Mouse (Mus musculus) intestine, postnatal 0 days (tissue): ENCODE measurements around the gene Pcnx2. TPM values are rescaled to one million over a fixed set of nuclear protein-coding genes. Genes with fewer than 3 reads are reported as not detected.
A peak's percentile ranks its signal among the peaks of the same experiment; 100 is the strongest.

Source experiments
- ATAC-seq: fragments of 200-750 bp; cut with Nextera tagmentation; 2 replicates; pipeline ENCODE4 v1.8.0; 2017; ENCODE audit warnings: mild to moderate bottlenecking, moderate TSS enrichment, moderate library complexity
- H3K27ac ChIP-seq: fragments of 300-500 bp; sonication (generic); 2 replicates; pipeline ENCODE4 v1.5.1; 2014; ENCODE audit warnings: mild to moderate bottlenecking, low read depth, low read length, moderate library complexity
- H3K27me3 ChIP-seq: fragments of 300-500 bp; sonication (generic); replicated peaks from 2 replicates; pipeline ENCODE4 v1.6.1; 2014; ENCODE audit warnings: low read length, mixed read lengths; ENCODE audit not compliant: control insufficient read depth, insufficient read depth
- H3K36me3 ChIP-seq: fragments of 300-500 bp; sonication (generic); 2 replicates; pipeline ENCODE4 v1.6.1; 2014; ENCODE audit warnings: mild to moderate bottlenecking, moderate library complexity; ENCODE audit not compliant: control insufficient read depth, insufficient read depth
- H3K4me1 ChIP-seq: fragments of 300-500 bp; sonication (generic); replicated peaks from 2 replicates; pipeline ENCODE4 v1.6.1; 2014; ENCODE audit warnings: antibody characterized with exemption, low read length, mixed read lengths; ENCODE audit not compliant: control insufficient read depth, insufficient read depth
- H3K4me2 ChIP-seq: fragments of 300-500 bp; sonication (generic); replicated peaks from 2 replicates; pipeline ENCODE4 v1.6.1; 2014; ENCODE audit warnings: low read depth, mild to moderate bottlenecking, moderate library complexity
- H3K4me3 ChIP-seq: fragments of 300-500 bp; sonication (generic); 2 replicates; pipeline ENCODE4 v1.5.1; 2014; ENCODE audit warnings: low read depth, low read length
- H3K9ac ChIP-seq: fragments of 300-500 bp; sonication (generic); 2 replicates; pipeline ENCODE4 v1.6.1; 2014; ENCODE audit warnings: mild to moderate bottlenecking, low read depth, low read length
- H3K9me3 ChIP-seq: fragments of 300-500 bp; sonication (generic); 2 replicates; pipeline ENCODE4 v1.6.1; 2016; ENCODE audit warnings: mixed run types; ENCODE audit not compliant: control insufficient read depth
- CTCF ChIP-seq: sonication (generic); IDR thresholded peaks from 2 replicates; pipeline ENCODE4 v1.5.1; 2016; ENCODE audit warnings: low read depth, mild to moderate bottlenecking, control low read depth, antibody characterized with exemption, moderate library complexity
- WGBS: fragments of 180-500 bp; shearing (Covaris S2); extraction: QIAGEN DNeasy Blood & Tissue Kit; methylation state at CpG from one replicate; pipeline ENCODE4 v1.1.7; 2014; 5-methylcytosine and 5-hydroxymethylcytosine counted together
- polyA plus RNA-seq: library from polyadenylated mRNA; unstranded; fragments of >200 nt; fragmentation: Nextera tagmentation; extraction: Ambion mirVana; gene quantifications from 2 replicates; pipeline ENCODE4 v1.2.1, GENCODE M21; 2015

The Pcnx2 gene
- polyA plus RNA-seq, 1 experiment from 2014 or later = 0.29 TPM

DNA sequence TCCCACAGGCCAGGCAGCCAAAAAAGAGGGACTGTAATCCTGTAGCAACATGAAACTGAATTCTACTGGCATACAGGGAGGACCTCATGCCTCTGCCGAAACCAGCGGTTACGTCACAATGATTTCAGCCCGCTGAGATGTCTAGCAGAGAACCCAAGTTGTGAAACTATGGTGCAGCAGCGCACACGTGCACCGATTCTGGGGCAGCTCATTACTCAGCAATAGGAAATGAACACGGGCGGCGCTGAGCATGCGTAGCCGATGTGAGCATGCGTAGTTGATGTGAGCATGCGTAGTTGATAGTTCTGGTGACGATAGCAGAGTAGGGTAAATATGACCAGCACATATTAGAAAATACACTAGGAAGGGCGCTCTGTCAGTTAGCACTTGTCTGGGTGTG, 52.8 kb downstream of the Pcnx2 start:
- no peak for ATAC-seq
- Histone ChIP-seq H3K9ac (no peak overlapping the region), H3K4me1 (no peaks in the 10 kb centered on the region), H3K27ac (no peak overlapping the region), H3K36me3 (no peaks in the 10 kb centered on the region), H3K27me3 (no peaks in the 10 kb centered on the region), H3K4me3 (no peak overlapping the region), H3K9me3 (no peaks in the 10 kb centered on the region), H3K4me2 (no peak overlapping the region)
- WGBS = 93% methylated on average over 16 of the region's 16 CpGs
- no peak for TF ChIP-seq CTCF

DNA sequence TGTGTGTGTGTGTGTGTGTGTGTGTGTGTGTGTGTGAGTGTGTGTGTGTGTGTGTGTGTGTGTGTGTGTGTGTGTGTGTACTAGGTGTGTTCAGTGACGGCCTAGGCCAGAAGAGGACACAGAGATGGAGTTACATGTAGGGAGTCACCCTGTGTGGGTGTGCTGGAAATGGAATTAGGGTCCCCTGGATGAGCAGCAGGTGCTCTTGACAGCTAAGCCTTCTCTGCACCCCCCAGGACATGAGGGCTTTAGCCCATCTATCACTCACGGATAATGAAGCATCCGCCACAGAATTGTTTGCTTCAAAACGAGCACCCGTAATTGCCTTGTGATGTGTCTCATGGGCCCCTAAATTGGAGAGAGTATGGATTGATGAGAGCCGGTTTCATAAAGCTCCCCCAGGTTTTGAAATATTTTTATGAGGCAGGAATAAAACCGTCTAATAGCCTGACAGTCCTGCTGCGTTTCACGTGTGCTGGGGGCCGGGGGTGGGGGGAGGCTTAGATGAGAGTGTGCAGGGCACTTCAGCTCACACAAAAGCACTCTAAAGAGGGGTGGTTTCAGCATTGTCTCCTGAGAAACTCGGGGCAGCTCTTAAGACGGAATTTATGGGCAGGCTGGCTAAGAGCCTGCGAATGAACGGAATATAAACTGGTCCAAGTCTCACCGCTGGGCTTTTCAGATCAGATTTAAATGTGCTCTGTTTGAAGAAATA, 54.8 kb downstream of the Pcnx2 start:
- Histone ChIP-seq H3K4me2 (no peak overlapping the region), H3K27me3 (no peaks in the 10 kb centered on the region), H3K4me3 (no peak overlapping the region), H3K27ac (no peak overlapping the region), H3K36me3 (no peaks in the 10 kb centered on the region), H3K9me3 (no peaks in the 10 kb centered on the region), H3K4me1 (no peaks in the 10 kb centered on the region), H3K9ac (no peak overlapping the region)
- no peak for TF ChIP-seq CTCF
- WGBS = 63% methylated on average over 15 of the region's 15 CpGs
- ATAC-seq = no peak

GRCm38 (mm10) chr8:125842158-125842557, 56.0 kb downstream of the Pcnx2 start:
- Histone ChIP-seq H3K27ac (no peak overlapping the region), H3K4me1 (no peaks in the 10 kb centered on the region), H3K27me3 (no peaks in the 10 kb centered on the region), H3K36me3 (no peaks in the 10 kb centered on the region), H3K9me3 (no peaks in the 10 kb centered on the region), H3K9ac (no peak overlapping the region), H3K4me3 (no peak overlapping the region), H3K4me2 (no peak overlapping the region)
- 35% methylated on average over 7 of the region's 7 CpGs for whole genome bisulfite sequencing
- no peak; the same call in 1 of the 2 replicates for ATAC-seq
- TF ChIP-seq CTCF = no peak

DNA sequence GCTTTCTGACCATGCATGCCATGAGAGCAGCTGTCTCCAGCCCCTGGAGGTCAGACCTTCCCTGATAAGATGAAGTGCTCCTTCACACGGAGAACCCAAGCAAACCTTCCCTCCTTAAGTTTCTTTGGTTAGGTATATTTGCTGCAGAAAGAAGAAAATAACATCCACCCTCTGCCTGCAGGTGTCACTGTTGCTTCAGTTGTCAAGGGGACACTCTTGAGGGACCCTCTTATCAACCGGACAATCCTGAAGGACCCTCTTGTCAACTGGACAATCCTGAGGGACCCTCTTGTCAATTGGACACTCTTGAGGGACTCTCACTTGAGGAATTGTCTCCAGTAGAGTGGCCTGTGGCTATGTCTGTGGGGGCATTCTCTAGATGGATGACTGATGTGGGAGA, 73.4 kb downstream of the Pcnx2 start:
- Histone ChIP-seq H3K4me2 (no peak overlapping the region), H3K27me3 (no peaks in the 10 kb centered on the region), H3K4me3 (no peak overlapping the region), H3K36me3 (no peaks in the 10 kb centered on the region), H3K9me3 (no peaks in the 10 kb centered on the region), H3K9ac (no peak overlapping the region), H3K4me1 (no peaks in the 10 kb centered on the region), H3K27ac (no peak overlapping the region)
- WGBS = 32% methylated on average over 2 of the region's 2 CpGs
- ATAC-seq = no peak
- peak; percentile 59 for TF ChIP-seq CTCF

GRCm38 (mm10) chr8:125823719-125824118, 74.4 kb downstream of the Pcnx2 start:
- Histone ChIP-seq H3K27ac (no peak overlapping the region), H3K27me3 (no peaks in the 10 kb centered on the region), H3K4me1 (no peaks in the 10 kb centered on the region), H3K36me3 (no peaks in the 10 kb centered on the region), H3K4me3 (no peak overlapping the region), H3K4me2 (no peak overlapping the region), H3K9me3 (no peaks in the 10 kb centered on the region), H3K9ac (no peak overlapping the region)
- 29% methylated on average over 12 of the region's 12 CpGs for WGBS
- ATAC-seq = no peak
- TF ChIP-seq CTCF = no peak

GRCm38 (mm10) chr8:125822065-125822464, 76.1 kb downstream of the Pcnx2 start:
- 61% methylated on average over 14 of the region's 14 CpGs for WGBS
- Histone ChIP-seq H3K27me3 (no peaks in the 10 kb centered on the region), H3K4me1 (no peaks in the 10 kb centered on the region), H3K27ac (no peak overlapping the region), H3K4me3 (no peak overlapping the region), H3K9me3 (no peaks in the 10 kb centered on the region), H3K4me2 (no peak overlapping the region; the same call in 1 of the 2 replicates), H3K36me3 (no peaks in the 10 kb centered on the region), H3K9ac (no peak overlapping the region)
- TF ChIP-seq CTCF = no peak
- ATAC-seq = no peak
